Mouse (Mus musculus): ENCODE measurements around the gene M1ap. TPM values are rescaled to one million over a fixed set of nuclear protein-coding genes. Genes with fewer than 3 reads are reported as not detected.

The M1ap gene
- total and polyA plus RNA-seq, 3 experiments = 2.4 to 6.4 (median 3.9) TPM

DNA sequence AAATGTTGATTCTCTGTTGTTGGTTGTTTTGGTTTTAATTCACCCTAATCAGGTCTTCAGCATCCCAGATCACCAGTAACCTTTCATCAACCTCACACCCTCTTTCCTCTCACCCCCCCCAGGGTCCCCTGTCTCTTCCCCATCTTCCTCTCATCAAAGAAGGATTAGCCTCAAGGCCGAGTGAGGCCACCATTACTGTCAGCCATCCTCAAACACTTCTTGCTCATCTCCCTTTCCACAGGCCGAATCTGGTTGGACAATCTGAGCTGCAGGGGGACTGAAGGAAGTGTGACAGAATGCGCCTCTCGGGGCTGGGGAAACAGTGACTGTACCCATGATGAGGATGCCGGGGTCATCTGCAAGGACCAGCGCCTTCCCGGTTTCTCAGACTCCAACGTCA, 90.5 kb downstream of the M1ap start:
- Histone ChIP-seq H3K4me3 (replicated peaks in 1 of 3; ENCODE audit: low read depth in 2 of 3, low read length in 2 of 3, poor library complexity in 1 of 3) (no peak overlapping the region), H3K36me3 (replicated peaks in 1 of 2; ENCODE audit: control insufficient read depth in 1 of 2, insufficient read depth in 1 of 2, low read length in 1 of 2) (peaks cover 0 to 2% of the 10 kb centered on the region in 2 experiments), H3K27me3 (replicated peaks) (peaks cover 8% of the 10 kb centered on the region), H3K4me2 (ENCODE audit: insufficient read depth, low read depth, poor library complexity, severe bottlenecking) (no peak overlapping the region), H3K27ac (ENCODE audit: insufficient read depth, low read depth) (no peak overlapping the region), H3K9ac (ENCODE audit: insufficient read depth, low read depth) (no peak overlapping the region), H3K4me1 (ENCODE audit: control insufficient read depth in 1 of 2, insufficient read depth in 2 of 2) (peaks cover 11 to 40% of the 10 kb centered on the region in 2 experiments), H3K9me3 (replicated peaks; ENCODE audit: low read length) (no peaks in the 10 kb centered on the region), H3K79me2 (replicated peaks; ENCODE audit: control insufficient read depth, extremely low read depth, insufficient read depth, poor library complexity, severe bottlenecking) (peaks cover 3% of the 10 kb centered on the region; the same call in 1 of the 2 replicates)
- no peak for DNase-seq (ENCODE audit: extremely low read depth)
- dilution Hi-C loops (cut with MboI; ENCODE audit: extremely low pct_ligation_motif_present, extremely low pct_unique_long_range_greater_than_20kb, low sequenced_read_pairs) = no loop called here
- in situ Hi-C loops (cut with MboI; ENCODE audit: low pct_ligation_motif_present, low pct_unique_long_range_greater_than_20kb, low sequenced_read_pairs) = no loop called here
- TF ChIP-seq KAT2A (IDR thresholded peaks at IDR 0.05; ENCODE audit: insufficient replicate concordance, low read length) (no peak), JUND (conservative IDR thresholded peaks at IDR 0.05; ENCODE audit: low read depth, low read length) (no peak), CHD1 (IDR thresholded peaks at IDR 0.05; ENCODE audit: low read depth, low read length) (no peak), MYC (IDR thresholded peaks at IDR 0.05; ENCODE audit: low read depth, low read length) (no peak), ZC3H11A (IDR thresholded peaks at IDR 0.05; ENCODE audit: low read depth, low read length) (no peak), ZNF384 (IDR thresholded peaks at IDR 0.05; ENCODE audit: low read depth, low read length) (no peak)

DNA sequence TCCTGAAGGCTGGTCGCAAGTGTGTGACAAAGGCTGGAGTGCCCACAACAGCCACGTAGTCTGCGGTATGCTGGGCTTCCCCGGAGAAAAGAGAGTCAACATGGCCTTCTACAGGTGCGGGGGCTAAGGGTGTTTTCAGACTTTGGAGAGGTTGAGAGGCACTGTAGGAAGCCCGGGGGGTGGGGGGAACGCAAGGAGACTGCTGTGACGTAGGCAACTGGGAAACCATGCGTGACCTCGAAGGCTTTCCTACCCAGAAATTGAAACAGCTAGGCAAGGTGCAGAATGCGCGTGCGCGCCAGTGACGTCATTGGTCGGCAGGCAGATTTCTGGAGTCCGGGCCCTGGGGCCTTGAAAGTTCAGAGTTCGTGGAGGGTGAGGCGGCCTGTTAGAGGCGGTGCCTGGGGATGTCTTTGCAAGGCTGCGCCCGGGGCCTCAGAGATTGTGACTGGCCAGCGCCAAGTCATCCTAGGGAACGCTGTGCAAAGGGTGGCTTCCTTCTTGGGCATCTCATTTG, 91.9 kb downstream of the M1ap start:
- Histone ChIP-seq H3K27me3 (replicated peaks) (peaks cover 8% of the 10 kb centered on the region), H3K4me1 (ENCODE audit: control insufficient read depth in 1 of 2, insufficient read depth in 2 of 2) (peaks cover 10 to 42% of the 10 kb centered on the region in 2 experiments), H3K4me3 (replicated peaks in 1 of 3; ENCODE audit: low read depth in 2 of 3, low read length in 2 of 3, poor library complexity in 1 of 3) (peak overlapping the region in 2 of 3 experiments; percentile 11 to 22), H3K36me3 (replicated peaks in 1 of 2; ENCODE audit: control insufficient read depth in 1 of 2, insufficient read depth in 1 of 2, low read length in 1 of 2) (no peaks in the 10 kb centered on the region), H3K9me3 (replicated peaks; ENCODE audit: low read length) (no peaks in the 10 kb centered on the region), H3K9ac (ENCODE audit: insufficient read depth, low read depth) (peak overlapping the region; percentile 67; the same call in 1 of the 2 replicates), H3K4me2 (ENCODE audit: insufficient read depth, low read depth, poor library complexity, severe bottlenecking) (peak overlapping the region; percentile 52), H3K27ac (ENCODE audit: insufficient read depth, low read depth) (no peak overlapping the region), H3K79me2 (replicated peaks; ENCODE audit: control insufficient read depth, extremely low read depth, insufficient read depth, poor library complexity, severe bottlenecking) (no peaks in the 10 kb centered on the region)
- in situ Hi-C loops (cut with MboI; ENCODE audit: low pct_ligation_motif_present, low pct_unique_long_range_greater_than_20kb, low sequenced_read_pairs) (no loop called here), dilution Hi-C loops (cut with MboI; ENCODE audit: extremely low pct_ligation_motif_present, extremely low pct_unique_long_range_greater_than_20kb, low sequenced_read_pairs) (no loop called here)
- TF ChIP-seq MAFK (IDR thresholded peaks at IDR 0.05; ENCODE audit: insufficient replicate concordance, low read length) (no peak), EP300 (IDR thresholded peaks at IDR 0.05; ENCODE audit: low read length) (no peak; the same call in 1 of the 2 replicates), SMC3 (IDR thresholded peaks at IDR 0.05; ENCODE audit: low read depth, low read length) (no peak), MAZ (IDR thresholded peaks at IDR 0.05; ENCODE audit: low read depth, low read length) (peak; percentile 52; the same call in 1 of the 2 replicates), POLR2A (IDR thresholded peaks at IDR 0.05; ENCODE audit: low read depth, low read length) (peak; percentile 57; the same call in 1 of the 2 replicates), SIN3A (IDR thresholded peaks at IDR 0.05; ENCODE audit: low read length) (peak; percentile 45; the same call in 1 of the 2 replicates), ETS1 (conservative IDR thresholded peaks at IDR 0.05; ENCODE audit: low read depth, low read length) (peak; percentile 75), MAX (IDR thresholded peaks at IDR 0.05; ENCODE audit: low read length) (0 out of 2 replicates have a peak, but pooled peaks have one; percentile 65), MXI1 (IDR thresholded peaks at IDR 0.05; ENCODE audit: low read depth, low read length) (peak; percentile 37; the same call in 1 of the 2 replicates), NRF1 (IDR thresholded peaks at IDR 0.05; ENCODE audit: low read depth, low read length) (peak; percentile 91), JUN (IDR thresholded peaks at IDR 0.05; ENCODE audit: insufficient read depth, low read depth, low read length) (no peak), POLR2AphosphoS2 (IDR thresholded peaks at IDR 0.05; ENCODE audit: low read depth, low read length) (no peak), PAX5 (IDR thresholded peaks at IDR 0.05; ENCODE audit: low read length) (no peak), IRF4 (IDR thresholded peaks at IDR 0.05; ENCODE audit: low read depth, low read length) (0 out of 2 replicates have a peak, but pooled peaks have one; percentile 8), HCFC1 (IDR thresholded peaks at IDR 0.05; ENCODE audit: low read depth, low read length) (peak; percentile 57), ELF1 (IDR thresholded peaks at IDR 0.05; ENCODE audit: low read depth, low read length) (peak; percentile 37; the same call in 1 of the 2 replicates), TCF12 (IDR thresholded peaks at IDR 0.05; ENCODE audit: low read depth, low read length) (no peak; the same call in 1 of the 2 replicates), MEF2A (IDR thresholded peaks at IDR 0.05; ENCODE audit: borderline replicate concordance, low read depth, low read length) (no peak), TBP (conservative IDR thresholded peaks at IDR 0.05; ENCODE audit: low read depth, low read length) (0 out of 2 replicates have a peak, but pooled peaks have one; percentile 28), USF1 (IDR thresholded peaks at IDR 0.05; ENCODE audit: low read depth, low read length) (no peak), KAT2A (IDR thresholded peaks at IDR 0.05; ENCODE audit: insufficient replicate concordance, low read length) (no peak), CTCF (conservative IDR thresholded peaks at IDR 0.05 in 1 of 2, IDR thresholded peaks at IDR 0.05 in 1 of 2; ENCODE audit: low read depth in 2 of 2, low read length in 2 of 2) (no peak), NELFE (IDR thresholded peaks at IDR 0.05; ENCODE audit: low read depth, low read length) (peak; percentile 16; the same call in 1 of the 2 replicates), CHD2 (IDR thresholded peaks at IDR 0.05; ENCODE audit: low read length) (peak; percentile 97), BHLHE40 (IDR thresholded peaks at IDR 0.05; ENCODE audit: low read depth, low read length) (peak; percentile 41), JUND (conservative IDR thresholded peaks at IDR 0.05; ENCODE audit: low read depth, low read length) (peak; percentile 42; the same call in 1 of the 2 replicates)
- DNase-seq (ENCODE audit: extremely low read depth) = peak; percentile 95

All from CH12.LX (cell line).